Mouse (Mus musculus): ENCODE measurements around the gene Anks1b. TPM values are rescaled to one million over a fixed set of nuclear protein-coding genes. Genes with fewer than 3 reads are reported as not detected.

Gene Anks1b
- total and polyA plus RNA-seq, 2 experiments from 2014 or later: 105 to 342 TPM

DNA sequence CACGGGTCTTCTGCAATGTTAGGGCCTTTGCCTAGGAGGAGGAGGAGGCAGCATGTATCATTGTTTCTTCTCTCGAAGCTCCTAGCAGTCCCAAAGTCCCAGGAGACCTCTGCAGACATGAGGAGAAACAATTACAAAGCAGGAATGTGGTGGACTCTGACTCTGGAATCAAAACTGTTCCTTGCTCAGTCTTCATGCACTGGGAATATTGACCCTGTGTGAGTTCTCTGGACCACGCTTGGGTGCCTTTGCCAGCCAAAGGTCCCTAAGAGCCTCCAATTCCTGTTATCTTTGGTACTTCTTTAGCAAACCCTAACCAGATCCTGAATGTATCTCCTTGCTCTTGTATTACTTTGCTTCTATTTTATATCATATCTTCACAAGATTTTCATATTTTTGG is 1000.9 kb downstream of the Anks1b start:
- ATAC-seq (ENCODE audit: low FRiP score) (no peak), DNase-seq (ENCODE audit: low spot score) (no peak)
- Histone ChIP-seq H3K27ac (ENCODE audit: low read depth, low read length) (no peak overlapping the region), H3K9ac (replicated peaks; ENCODE audit: low read length, poor library complexity, severe bottlenecking) (no peak overlapping the region), H3K36me3 (ENCODE audit: insufficient read depth, low read length) (no peaks in the 10 kb centered on the region), H3K27me3 (ENCODE audit: insufficient read depth, low read length) (no peaks in the 10 kb centered on the region), H3K4me1 (ENCODE audit: insufficient read depth, low read length) (no peaks in the 10 kb centered on the region), H3K4me2 (ENCODE audit: low read depth, low read length, poor library complexity, severe bottlenecking) (no peak overlapping the region), H3K9me3 (ENCODE audit: low read length) (no peaks in the 10 kb centered on the region), H3K4me3 (ENCODE audit: low read depth, low read length) (no peak overlapping the region)
- TF ChIP-seq CTCF (IDR thresholded peaks at IDR 0.05): no peak
- 63% methylated on average over 3 of the region's 3 CpGs for WGBS

DNA sequence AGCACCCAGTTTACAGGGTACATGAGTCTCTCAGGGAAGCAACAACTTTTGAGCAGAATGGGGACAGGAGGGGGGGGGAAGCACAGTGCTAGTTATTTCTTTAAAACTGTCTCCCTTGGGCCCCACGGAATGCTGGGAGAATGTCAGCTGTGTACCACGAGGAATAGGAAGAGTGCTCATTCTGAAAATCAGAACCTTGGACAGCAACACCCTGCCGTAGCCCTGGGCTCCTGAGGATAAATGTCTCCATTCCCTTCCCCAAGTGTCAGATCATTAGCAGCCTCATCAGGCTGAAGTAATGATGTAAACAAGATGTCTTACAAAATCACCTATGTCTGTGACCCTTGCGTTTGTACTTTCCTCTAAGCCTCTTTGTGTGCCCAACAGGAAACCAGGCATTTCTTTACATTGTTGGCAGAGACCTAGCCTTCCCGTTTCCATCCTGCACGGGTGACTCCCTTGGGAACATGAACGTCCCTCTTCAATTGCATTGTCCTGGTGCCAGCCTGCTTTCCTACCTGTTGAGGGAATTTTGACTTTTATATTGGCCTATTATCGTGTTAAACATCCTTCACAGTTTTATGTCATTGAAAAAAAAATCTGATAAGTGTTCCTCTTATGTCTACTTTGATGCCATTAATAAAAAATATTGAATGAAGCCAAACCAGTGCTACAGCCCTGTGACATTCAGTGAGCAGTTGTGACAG is 1007.7 kb downstream of the Anks1b start:
- Histone ChIP-seq H3K4me1 (ENCODE audit: insufficient read depth, low read length) (no peaks in the 10 kb centered on the region), H3K27ac (ENCODE audit: low read depth, low read length) (no peak overlapping the region), H3K4me3 (ENCODE audit: low read depth, low read length) (no peak overlapping the region), H3K36me3 (ENCODE audit: insufficient read depth, low read length) (no peaks in the 10 kb centered on the region), H3K9me3 (ENCODE audit: low read length) (no peaks in the 10 kb centered on the region), H3K9ac (replicated peaks; ENCODE audit: low read length, poor library complexity, severe bottlenecking) (no peak overlapping the region), H3K27me3 (ENCODE audit: insufficient read depth, low read length) (no peaks in the 10 kb centered on the region), H3K4me2 (ENCODE audit: low read depth, low read length, poor library complexity, severe bottlenecking) (no peak overlapping the region)
- DNase-seq (ENCODE audit: low spot score): no peak
- ATAC-seq (ENCODE audit: low FRiP score): no peak
- no peak for TF ChIP-seq CTCF (IDR thresholded peaks at IDR 0.05)
- WGBS: 34% methylated on average over 8 of the region's 8 CpGs

DNA sequence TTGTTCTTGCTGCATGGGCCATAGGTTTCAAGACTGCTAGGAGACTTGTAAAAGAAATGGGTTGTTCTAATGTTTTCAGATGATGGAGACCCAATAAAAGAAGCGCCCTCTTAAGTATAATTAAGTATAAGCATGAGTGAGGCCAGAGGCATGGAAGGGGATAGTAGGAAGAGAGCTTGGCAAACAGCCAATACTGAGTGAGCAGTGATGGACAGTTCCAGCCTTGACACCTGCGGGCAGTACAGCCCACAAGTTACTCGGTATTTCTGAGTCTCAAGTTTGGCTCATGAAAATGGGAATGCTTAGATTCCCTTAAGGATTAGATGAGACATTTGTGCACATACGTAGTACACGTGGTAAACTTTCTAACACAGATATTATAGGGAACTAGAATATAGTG is 1016.3 kb downstream of the Anks1b start:
- no peak overlapping the region for H3K27ac ChIP-seq (ENCODE audit: low read depth, low read length)
- DNase-seq (ENCODE audit: low spot score): peak; percentile 27
- ATAC-seq (ENCODE audit: low FRiP score): no peak
- H3K36me3 ChIP-seq (ENCODE audit: insufficient read depth, low read length): no peaks in the 10 kb centered on the region
- H3K9ac ChIP-seq (replicated peaks; ENCODE audit: low read length, poor library complexity, severe bottlenecking): no peak overlapping the region
- TF ChIP-seq CTCF (IDR thresholded peaks at IDR 0.05): no peak
- no peaks in the 10 kb centered on the region for H3K9me3 ChIP-seq (ENCODE audit: low read length)
- H3K27me3 ChIP-seq (ENCODE audit: insufficient read depth, low read length): no peaks in the 10 kb centered on the region
- H3K4me2 ChIP-seq (ENCODE audit: low read depth, low read length, poor library complexity, severe bottlenecking): no peak overlapping the region
- 0 out of 2 replicates have a peak, but pooled peaks cover 3% of the 10 kb centered on the region for H3K4me1 ChIP-seq (ENCODE audit: insufficient read depth, low read length)
- no peak overlapping the region for H3K4me3 ChIP-seq (ENCODE audit: low read depth, low read length)
- WGBS: 74% methylated on average over 5 of the region's 5 CpGs

DNA sequence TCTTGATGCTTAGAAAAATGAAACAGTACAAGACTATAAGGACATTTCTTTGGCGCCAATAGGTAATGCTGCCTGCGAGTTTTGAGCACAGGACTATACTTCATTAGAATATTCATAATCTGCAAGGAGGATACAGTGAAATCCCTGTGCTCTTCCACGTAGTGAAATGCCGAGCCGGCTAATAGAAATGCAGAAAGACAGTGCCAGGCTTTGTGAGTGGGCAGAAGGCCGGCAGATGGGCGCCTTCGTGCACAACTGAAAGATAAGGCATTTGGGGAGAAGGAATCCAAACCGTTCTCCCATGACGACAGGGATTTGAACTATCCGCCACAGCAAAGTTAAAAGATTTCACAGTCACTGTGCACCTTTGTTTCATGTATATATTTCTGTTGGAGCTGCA is 1019.4 kb downstream of the Anks1b start:
- H3K4me2 ChIP-seq (ENCODE audit: low read depth, low read length, poor library complexity, severe bottlenecking): peak overlapping the region; percentile 26; the same call in 1 of the 2 replicates
- H3K27ac ChIP-seq (ENCODE audit: low read depth, low read length): 0 out of 2 replicates have a peak overlapping the region, but pooled peaks have one; percentile 38
- no peak overlapping the region for H3K9ac ChIP-seq (replicated peaks; ENCODE audit: low read length, poor library complexity, severe bottlenecking)
- TF ChIP-seq CTCF (IDR thresholded peaks at IDR 0.05): no peak
- 37% methylated on average over 11 of the region's 11 CpGs for WGBS
- no peak for ATAC-seq (ENCODE audit: low FRiP score)
- H3K36me3 ChIP-seq (ENCODE audit: insufficient read depth, low read length): 0 out of 2 replicates have a peak, but pooled peaks cover 3% of the 10 kb centered on the region
- no peak overlapping the region for H3K4me3 ChIP-seq (ENCODE audit: low read depth, low read length)
- H3K27me3 ChIP-seq (ENCODE audit: insufficient read depth, low read length): no peaks in the 10 kb centered on the region
- no peaks in the 10 kb centered on the region for H3K9me3 ChIP-seq (ENCODE audit: low read length)
- 0 out of 2 replicates have a peak, but pooled peaks cover 3% of the 10 kb centered on the region for H3K4me1 ChIP-seq (ENCODE audit: insufficient read depth, low read length)
- DNase-seq (ENCODE audit: low spot score): peak; percentile 41

DNA sequence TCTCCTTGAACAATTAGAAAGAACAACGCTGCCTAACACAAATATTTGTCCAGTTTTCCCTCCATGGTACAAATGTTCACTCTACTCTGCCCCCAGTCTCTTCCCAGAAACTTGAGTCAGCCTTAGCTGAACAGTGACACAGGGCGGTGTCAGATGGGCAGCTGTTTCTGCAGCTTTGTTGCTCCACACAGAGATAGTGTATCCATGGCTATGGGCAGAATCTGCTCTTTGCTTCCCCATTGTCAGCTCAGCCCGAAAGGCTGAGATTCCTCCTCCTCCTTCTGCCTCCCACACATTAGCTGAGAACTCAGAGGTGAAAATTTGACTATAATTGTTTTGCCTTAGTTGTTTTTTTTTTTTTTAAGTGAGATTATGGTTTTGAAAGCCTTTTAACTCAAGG is 1024.6 kb downstream of the Anks1b start:
- H3K27me3 ChIP-seq (ENCODE audit: insufficient read depth, low read length): no peaks in the 10 kb centered on the region
- no peak overlapping the region for H3K4me2 ChIP-seq (ENCODE audit: low read depth, low read length, poor library complexity, severe bottlenecking)
- ATAC-seq (ENCODE audit: low FRiP score) (no peak), DNase-seq (ENCODE audit: low spot score) (no peak)
- H3K27ac ChIP-seq (ENCODE audit: low read depth, low read length): no peak overlapping the region
- no peaks in the 10 kb centered on the region for H3K9me3 ChIP-seq (ENCODE audit: low read length)
- WGBS: 76% methylated on average over 3 of the region's 3 CpGs
- no peak for TF ChIP-seq CTCF (IDR thresholded peaks at IDR 0.05)
- no peak overlapping the region for H3K4me3 ChIP-seq (ENCODE audit: low read depth, low read length)
- 0 out of 2 replicates have a peak, but pooled peaks cover 3% of the 10 kb centered on the region for H3K36me3 ChIP-seq (ENCODE audit: insufficient read depth, low read length)
- no peak overlapping the region for H3K9ac ChIP-seq (replicated peaks; ENCODE audit: low read length, poor library complexity, severe bottlenecking)
- no peaks in the 10 kb centered on the region for H3K4me1 ChIP-seq (ENCODE audit: insufficient read depth, low read length)

DNA sequence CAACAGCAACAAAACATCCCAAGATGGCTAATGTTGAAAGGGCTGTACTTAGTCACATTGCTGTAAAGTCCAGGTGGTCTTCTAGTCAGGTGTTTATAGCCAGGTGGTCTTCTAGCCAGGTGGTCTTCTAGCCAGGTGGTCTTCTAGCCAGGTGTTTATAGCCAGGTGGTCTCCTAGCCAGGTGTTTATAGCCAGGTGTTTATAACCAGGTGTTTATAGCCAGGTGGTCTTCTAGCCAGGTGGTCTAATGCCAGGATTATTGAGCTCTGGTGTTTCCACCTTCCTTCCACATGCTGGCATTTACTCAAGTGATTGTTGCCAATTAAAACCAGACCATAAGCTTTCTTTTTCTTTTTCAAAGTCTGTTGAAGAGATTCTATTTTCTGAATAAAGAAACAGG is 1030.9 kb downstream of the Anks1b start:
- Histone ChIP-seq H3K4me2 (ENCODE audit: low read depth, low read length, poor library complexity, severe bottlenecking) (no peak overlapping the region), H3K9ac (replicated peaks; ENCODE audit: low read length, poor library complexity, severe bottlenecking) (no peak overlapping the region), H3K36me3 (ENCODE audit: insufficient read depth, low read length) (no peaks in the 10 kb centered on the region), H3K4me1 (ENCODE audit: insufficient read depth, low read length) (no peaks in the 10 kb centered on the region), H3K4me3 (ENCODE audit: low read depth, low read length) (no peak overlapping the region), H3K27ac (ENCODE audit: low read depth, low read length) (no peak overlapping the region), H3K27me3 (ENCODE audit: insufficient read depth, low read length) (no peaks in the 10 kb centered on the region), H3K9me3 (ENCODE audit: low read length) (no peaks in the 10 kb centered on the region)
- no peak for DNase-seq (ENCODE audit: low spot score)
- TF ChIP-seq CTCF (IDR thresholded peaks at IDR 0.05): no peak
- no peak for ATAC-seq (ENCODE audit: low FRiP score)

Measured in midbrain, postnatal 0 days (tissue).